Mouse (Mus musculus) frontal cortex, postnatal 36 days (tissue): Measurements from ENCODE around the gene Sfn.
A peak's percentile ranks its signal among the peaks of the same experiment; 100 is the strongest.

ENCODE experiments used
- DNase-seq, 2 experiments: peaks; one replicate each; pipeline ENCODE4 v3.0.0; 2022; ENCODE audit warnings: low spot score in 2 of 2

Gene Sfn

GRCm38 (mm10) chr4:133620668-133621067 lies 18.7 kb upstream of the Sfn start:
- DNase-seq, result no peak

DNA sequence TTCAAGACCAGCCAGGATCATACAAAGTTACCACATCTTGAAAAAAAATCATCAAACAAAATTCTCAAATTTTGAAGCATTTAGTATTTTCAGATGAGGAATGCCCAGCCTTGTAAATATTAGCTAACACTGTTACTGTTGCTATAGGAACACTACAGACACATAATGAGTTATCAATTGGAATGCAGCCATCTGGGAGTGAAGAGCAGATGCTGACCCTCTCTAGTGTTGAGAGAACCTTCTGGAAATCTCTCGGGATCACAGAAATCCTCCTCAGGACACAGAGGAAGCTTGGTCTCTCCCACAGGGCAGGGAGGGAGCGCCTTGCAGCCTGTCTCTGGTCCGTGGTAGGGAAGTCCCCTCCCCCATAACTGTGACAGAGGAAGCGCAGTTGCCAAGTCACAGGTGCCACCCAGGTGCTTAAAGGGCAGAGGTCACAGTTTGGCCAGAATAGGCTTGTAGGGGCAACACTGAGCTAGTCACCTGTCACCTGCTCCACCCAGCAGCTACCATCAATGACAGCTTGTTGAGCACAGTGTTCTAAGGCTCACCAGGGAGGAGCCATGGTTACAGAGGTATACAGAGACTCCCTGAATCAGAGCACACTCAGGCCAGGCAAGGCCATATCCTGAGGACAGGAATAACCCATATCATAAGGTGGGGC lies 17.6 kb upstream of the Sfn start:
- DNase-seq, result no peak

- no peak for DNase-seq
Measured at GRCm38 (mm10) chr4:133617936-133618335, 16.0 kb upstream of the Sfn start.

DNA sequence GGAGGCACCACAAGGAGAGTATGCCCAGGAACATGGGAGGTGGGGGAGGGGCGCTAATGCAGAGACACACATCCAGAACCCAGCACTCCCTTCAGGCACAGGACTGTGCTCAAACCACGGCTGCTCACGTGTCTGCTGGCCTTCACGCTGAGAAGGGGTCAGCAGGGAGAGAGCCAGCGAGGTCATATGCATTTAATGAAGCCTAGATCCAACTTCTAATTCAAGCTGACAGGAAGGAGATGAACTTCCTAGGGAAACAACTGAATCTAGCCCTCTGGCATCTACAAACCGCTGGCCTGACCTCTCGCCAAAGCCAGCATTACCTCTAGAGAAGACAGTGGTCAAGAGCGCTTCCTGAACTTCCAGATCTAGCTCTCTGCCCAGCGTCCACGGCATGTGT lies 13.4 kb upstream of the Sfn start:
- DNase-seq, result no peak

DNA sequence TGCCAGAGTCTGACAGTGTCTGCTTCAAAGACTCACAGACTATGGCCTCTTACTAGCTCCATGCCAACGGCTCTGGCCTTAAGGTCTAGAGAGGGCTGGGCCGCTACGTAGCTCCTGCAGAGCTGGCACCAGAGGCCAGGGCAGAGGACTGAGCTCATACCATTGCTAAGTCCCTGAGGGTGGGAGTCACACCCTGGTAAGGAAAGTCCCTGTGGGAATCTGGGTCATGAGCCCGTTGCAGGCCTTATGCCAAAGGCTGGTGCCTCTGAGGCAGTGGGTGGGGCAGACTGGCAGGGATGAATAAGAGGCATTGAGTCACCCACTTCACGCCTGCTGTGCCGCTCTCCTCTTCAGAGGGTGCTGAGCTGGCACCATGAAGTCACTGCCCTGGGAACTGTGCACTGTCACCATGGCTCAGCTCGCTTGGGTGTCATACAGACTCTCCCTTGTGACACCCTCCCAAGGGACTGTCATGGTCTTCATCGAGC lies 12.3 kb upstream of the Sfn start:
- DNase-seq, result peak; percentile 77 to 79

DNA sequence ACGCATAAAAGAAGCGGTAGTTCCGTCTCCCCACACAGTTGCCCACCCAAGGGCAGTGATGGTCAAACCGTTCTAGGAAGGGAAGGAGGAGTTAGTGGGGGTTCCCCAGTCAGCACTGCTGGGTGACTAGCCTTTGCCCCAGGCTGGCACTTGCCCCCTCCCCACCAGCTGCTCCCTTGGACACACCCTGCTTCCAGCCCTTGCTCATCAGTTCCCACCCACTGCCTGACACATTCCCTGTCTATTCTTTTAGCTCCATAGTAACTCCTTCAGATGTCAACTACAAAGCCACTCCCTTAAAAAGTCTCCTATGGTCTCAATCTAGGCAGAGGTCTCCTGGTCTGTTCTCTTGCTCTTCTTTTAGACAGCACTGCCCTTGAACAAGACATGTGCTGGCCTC lies 11.9 kb upstream of the Sfn start:
- no peak for DNase-seq

- DNase-seq, result no peak
Measured at GRCm38 (mm10) chr4:133613026-133613425, 11.1 kb upstream of the Sfn start.

DNA sequence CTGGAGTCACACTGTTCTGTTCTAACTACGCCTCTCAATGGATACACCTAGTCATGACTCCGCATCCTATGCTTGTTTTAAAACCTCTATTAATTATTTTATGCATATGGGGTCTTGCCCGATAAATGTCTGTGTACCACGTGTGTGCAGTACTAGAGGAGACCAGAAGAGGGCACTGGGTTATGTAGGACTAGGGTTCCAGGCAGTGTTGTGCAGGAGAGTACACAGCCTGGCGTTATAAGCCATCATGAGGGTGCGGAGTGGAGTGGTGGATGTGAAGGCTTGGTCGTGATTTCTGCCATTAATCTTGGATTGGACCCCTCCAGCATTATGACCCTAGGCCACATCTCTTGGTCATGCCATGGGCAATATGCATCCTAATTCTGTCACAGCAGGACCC lies 10.4 kb upstream of the Sfn start:
- no peak for DNase-seq

- no peak for DNase-seq
Measured at GRCm38 (mm10) chr4:133611815-133612214, 9.8 kb upstream of the Sfn start.

- peak; percentile 70 to 71 for DNase-seq
Measured at GRCm38 (mm10) chr4:133609719-133610118, 7.8 kb upstream of the Sfn start.

- DNase-seq, result no peak
Measured at GRCm38 (mm10) chr4:133607284-133607683, 5.3 kb upstream of the Sfn start.

GRCm38 (mm10) chr4:133605330-133605729 lies 3.4 kb upstream of the Sfn start:
- no peak for DNase-seq

DNA sequence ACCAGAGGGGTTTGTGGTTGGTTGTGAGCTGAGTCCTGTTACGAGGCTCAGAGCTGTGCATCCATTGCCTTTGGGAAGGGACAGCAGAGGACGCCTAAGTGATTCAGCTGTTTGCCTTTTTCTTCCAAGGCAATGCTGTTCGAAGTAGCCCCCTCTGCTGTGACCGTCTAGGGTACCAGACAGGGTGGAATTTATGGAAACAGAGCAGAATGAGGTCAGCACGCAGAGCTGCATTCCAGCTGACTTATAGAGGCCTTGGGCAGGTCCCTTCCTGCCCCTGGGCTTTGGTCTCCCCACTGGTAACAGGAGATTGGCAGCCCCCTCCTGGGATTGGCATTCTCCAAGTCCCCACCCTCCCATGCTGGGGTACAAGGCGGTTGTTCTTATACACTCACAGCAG lies 2.9 kb upstream of the Sfn start:
- no peak for DNase-seq

DNA sequence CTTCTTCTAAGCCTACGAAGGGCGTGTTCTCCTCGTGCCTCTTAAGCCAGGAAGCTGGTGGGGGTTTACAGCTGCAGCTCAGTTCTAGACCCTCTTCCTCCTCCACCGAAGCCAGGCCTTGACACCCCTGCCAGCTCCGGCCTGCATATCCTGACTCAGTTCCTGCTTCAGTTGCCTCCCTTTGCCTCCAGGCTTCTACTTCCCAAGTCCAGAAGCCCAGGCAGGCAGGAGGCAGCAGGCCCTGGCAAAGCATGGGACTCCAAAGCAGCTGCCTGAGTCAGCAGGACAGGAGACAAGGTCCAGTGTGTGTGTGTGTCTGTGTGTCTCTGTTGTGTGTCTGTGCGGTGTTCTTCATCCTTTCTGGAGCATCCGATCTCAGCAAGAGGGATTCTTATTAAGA lies 2.2 kb upstream of the Sfn start:
- no peak for DNase-seq

DNA sequence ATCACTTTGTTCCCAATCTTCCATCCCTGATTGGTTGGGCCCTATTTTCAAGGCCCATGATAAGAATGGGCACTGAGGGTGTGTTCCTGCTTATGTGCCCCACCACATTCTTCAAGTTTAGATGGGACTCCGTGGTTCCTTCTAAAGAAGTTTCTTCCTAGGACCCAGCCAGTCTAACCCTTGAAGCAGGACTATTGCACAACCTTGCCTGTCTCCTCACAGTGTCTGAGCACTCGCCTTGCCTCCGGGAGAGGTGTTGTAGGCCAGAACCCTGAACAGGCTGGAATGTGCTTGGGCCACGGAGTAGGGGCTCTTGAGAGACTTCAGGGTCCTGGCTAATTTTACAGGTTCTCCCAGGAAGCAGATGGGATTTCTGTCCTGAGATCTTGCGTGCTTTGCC lies 1.1 kb upstream of the Sfn start:
- no peak for DNase-seq

DNA sequence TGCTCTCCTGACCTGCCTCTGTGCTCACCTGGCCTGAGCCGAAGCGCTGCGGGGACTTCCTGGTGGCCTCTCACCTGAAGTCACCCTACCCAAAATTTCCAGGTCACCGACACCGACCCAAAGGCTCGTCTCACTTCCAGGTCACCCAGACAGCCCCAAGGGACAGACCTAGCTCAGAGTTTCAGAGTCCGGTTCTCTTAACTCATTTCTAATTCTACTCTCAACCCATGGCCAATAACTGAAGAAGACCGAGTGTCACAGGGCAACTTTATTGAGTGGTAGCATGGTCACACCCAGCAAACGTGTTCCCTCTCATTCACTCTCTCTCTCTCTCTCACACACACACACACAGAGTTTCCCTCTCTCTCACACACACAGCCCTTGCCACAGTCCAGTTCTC lies 1.7 kb downstream of the Sfn start:
- no peak for DNase-seq

GRCm38 (mm10) chr4:133599571-133600073 lies 2.3 kb downstream of the Sfn start:
- DNase-seq, result peak; percentile 75

- DNase-seq, result no peak
Measured at GRCm38 (mm10) chr4:133599116-133599515, 2.9 kb downstream of the Sfn start.

- no peak for DNase-seq
Measured at GRCm38 (mm10) chr4:133598616-133599015, 3.4 kb downstream of the Sfn start.

DNA sequence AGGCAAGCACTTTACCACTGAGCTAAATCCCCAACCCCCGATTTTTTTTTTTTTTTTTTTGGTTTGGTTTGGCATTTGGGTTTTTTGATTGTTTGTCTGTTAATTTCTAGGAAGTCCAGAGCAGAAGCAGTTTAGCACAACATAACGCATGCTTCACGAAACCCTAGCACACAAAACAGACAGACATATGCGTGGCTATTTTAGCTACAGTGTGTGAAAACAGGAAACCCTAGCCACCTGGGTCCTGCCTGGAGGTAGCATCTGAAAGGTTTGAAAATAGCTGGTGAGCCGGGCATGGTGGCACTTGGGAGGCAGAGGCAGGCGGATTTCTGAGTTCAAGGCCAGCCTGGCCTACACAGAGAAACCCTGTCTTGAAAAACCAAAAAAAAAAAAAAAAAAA lies 5.9 kb downstream of the Sfn start:
- DNase-seq, result no peak

DNA sequence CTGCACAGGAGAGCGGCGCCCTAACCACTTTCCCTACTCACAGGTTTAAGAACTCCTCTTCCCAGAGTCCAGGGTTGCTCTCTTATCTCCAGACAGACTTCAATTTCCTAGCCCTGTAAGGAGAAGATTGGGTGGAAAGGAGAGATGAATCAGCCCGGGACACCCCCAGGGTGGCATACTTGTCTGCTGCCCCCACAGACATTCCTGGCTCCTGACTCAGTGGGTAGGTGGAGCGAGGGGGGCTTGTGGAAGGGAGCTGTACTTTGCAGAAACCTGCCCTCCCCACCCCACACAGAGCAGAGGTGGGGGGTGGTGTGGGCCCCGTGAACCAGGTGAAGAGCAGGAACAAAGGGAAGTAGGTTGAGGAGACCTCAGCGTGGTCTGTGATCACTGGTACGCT lies 6.4 kb downstream of the Sfn start:
- DNase-seq, result peak in 1 of 2 experiments; percentile 28

DNA sequence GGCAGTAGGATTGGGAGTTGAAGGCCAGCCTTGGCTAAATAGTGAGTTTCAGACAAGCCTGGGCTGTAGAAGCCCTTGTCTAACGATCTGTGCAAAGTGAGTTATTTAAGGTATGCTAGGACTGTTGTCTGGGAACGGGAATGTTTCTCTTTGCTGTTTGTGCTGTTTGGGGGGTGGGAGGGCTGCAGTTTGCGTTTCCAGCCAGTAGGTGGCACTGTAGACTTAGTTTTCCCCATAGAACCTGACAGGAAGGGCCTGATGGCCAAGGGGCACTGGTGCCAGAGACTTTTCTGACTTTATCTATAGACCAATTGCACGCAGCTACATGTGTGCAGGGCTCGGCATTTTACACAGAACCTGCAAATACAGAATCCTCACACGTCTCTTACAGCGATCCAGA lies 9.4 kb downstream of the Sfn start:
- DNase-seq, result peak; percentile 60 to 63

- DNase-seq, result peak; percentile 85 to 88
Measured at GRCm38 (mm10) chr4:133584059-133584951, 17.7 kb downstream of the Sfn start, which contains the start of gene Gpn2. Gene Gpn2 (plus strand): TSS chr4:133584362.
